Mouse (Mus musculus): ENCODE measurements around the gene Zscan4b.
"Not testable (repeated sequence)": the region's sequence is repeated elsewhere in the genome, so short reads cannot be mapped to it uniquely, and the experiment has no call there.

Gene Zscan4b

DNA sequence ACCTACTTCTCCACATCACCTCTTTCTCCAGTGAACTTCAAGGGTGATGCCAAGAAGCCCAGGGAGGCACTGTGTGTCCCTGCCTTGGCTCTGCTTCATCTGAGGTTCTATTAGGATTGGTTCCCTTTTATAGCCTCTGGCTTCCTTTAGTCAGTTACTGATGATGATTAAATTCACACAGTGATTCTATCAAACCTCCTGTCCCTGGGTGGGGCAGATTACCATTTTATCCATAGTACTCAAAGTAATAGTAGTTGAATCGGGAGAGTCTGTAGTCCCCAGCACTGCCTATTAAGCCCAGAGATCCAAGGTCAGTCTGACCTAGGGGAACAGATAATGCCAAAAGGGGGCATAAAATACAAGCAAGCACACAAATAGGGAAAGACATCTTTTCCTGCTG lies at the start of gene Zscan4b:
TSS of gene Zscan4b (minus strand) at position 101 of the 400 bp plus-strand sequence.
- not testable (repeated sequence) for DNase-seq
